Mouse (Mus musculus): Measurements from ENCODE around the gene Kmt2e. TPM values are rescaled to one million over a fixed set of nuclear protein-coding genes. Genes with fewer than 3 reads are reported as not detected.

The Kmt2e gene
- total and polyA plus RNA-seq, 3 experiments: 16.2 to 75.6 (median 29.3) TPM

DNA sequence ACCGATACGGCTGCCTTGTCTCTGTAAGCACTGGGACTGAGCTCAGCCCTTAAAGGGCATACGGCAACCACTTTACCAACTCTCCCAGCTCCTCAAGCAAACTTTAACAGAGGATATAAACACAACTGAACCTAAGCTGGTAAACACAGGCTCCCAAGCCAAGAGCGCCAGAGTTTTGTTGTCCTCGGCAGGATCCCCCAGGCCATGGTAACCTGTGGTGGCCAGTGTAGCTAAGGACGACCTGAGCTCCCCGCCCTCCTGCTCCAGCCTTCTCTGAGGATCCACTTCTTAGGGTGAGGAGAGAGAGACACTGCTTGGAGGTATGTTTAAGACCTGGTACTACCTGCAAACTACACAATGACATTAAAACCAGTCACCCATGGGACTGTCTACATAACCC lies 78.3 kb downstream of the Kmt2e start:
- Histone ChIP-seq H3K9me3 (replicated peaks; ENCODE audit: insufficient read depth, low read length) (no peaks in the 10 kb centered on the region), H3K27me3 (ENCODE audit: control insufficient read depth in 1 of 2, insufficient read depth in 2 of 2, low read length in 2 of 2) (no peaks in the 10 kb centered on the region), H3K4me1 (ENCODE audit: control insufficient read depth in 1 of 2, insufficient read depth in 2 of 2, low read length in 2 of 2) (no peaks in the 10 kb centered on the region), H3K36me3 (ENCODE audit: control insufficient read depth in 1 of 2, insufficient read depth in 2 of 2, low read length in 2 of 2) (no peaks in the 10 kb centered on the region; a peak in 1 of 4 replicates), H3K4me3 (ENCODE audit: control insufficient read depth in 1 of 2, insufficient read depth in 1 of 2, low read depth in 2 of 2, low read length in 2 of 2) (no peak overlapping the region), H3K9ac (ENCODE audit: control insufficient read depth, low read depth, low read length, poor library complexity, severe bottlenecking) (no peak overlapping the region), H3K79me2 (ENCODE audit: control insufficient read depth, insufficient read depth, low read length, poor library complexity) (no peaks in the 10 kb centered on the region), H3K27ac (ENCODE audit: control insufficient read depth, low read depth, low read length) (no peak overlapping the region)
- no peak for DNase-seq (ENCODE audit: low read depth, low spot score)
- TF ChIP-seq CHD1 (IDR thresholded peaks at IDR 0.05; ENCODE audit: low read depth, low read length) (no peak), ZKSCAN1 (IDR thresholded peaks at IDR 0.05; ENCODE audit: low read depth, low read length) (no peak), MXI1 (IDR thresholded peaks at IDR 0.05; ENCODE audit: low read depth, low read length) (no peak), MAX (IDR thresholded peaks at IDR 0.05; ENCODE audit: low read length) (no peak), MYC (IDR thresholded peaks at IDR 0.05; ENCODE audit: low read depth, low read length) (no peak), SMC3 (IDR thresholded peaks at IDR 0.05; ENCODE audit: low read depth, low read length) (no peak), ETS1 (IDR thresholded peaks at IDR 0.05; ENCODE audit: low read depth, low read length) (no peak), POLR2A (IDR thresholded peaks at IDR 0.05; ENCODE audit: control insufficient read depth in 1 of 2, insufficient read depth in 1 of 2, low read depth in 1 of 2, low read length in 2 of 2, poor library complexity in 1 of 2) (no peak)

DNA sequence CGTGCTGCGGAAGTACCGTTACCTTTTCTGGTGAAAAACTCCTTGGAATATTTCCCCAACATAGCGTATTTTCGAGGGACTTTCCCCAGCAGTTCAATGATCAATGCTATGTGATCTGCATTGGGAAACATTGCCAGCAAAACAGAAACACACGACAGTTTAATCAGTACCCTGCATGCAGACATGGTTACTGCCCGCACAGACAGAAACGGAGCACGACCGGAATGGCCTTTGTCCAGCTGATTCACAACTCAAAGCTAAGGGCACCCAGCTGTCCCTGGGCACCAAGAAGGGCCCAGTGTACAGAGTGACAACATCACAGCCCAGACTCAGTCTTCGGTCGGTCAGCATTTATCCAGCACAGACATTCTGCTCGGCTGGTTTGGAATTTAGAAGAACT lies 79.2 kb downstream of the Kmt2e start:
- Histone ChIP-seq H3K4me3 (ENCODE audit: control insufficient read depth in 1 of 2, insufficient read depth in 1 of 2, low read depth in 2 of 2, low read length in 2 of 2) (no peak overlapping the region), H3K4me1 (ENCODE audit: control insufficient read depth in 1 of 2, insufficient read depth in 2 of 2, low read length in 2 of 2) (peaks cover under 1% of the 10 kb centered on the region in 2 experiments; a peak in 2 of 4 replicates), H3K27ac (ENCODE audit: control insufficient read depth, low read depth, low read length) (no peak overlapping the region), H3K9ac (ENCODE audit: control insufficient read depth, low read depth, low read length, poor library complexity, severe bottlenecking) (no peak overlapping the region), H3K9me3 (replicated peaks; ENCODE audit: insufficient read depth, low read length) (no peaks in the 10 kb centered on the region), H3K36me3 (ENCODE audit: control insufficient read depth in 1 of 2, insufficient read depth in 2 of 2, low read length in 2 of 2) (peaks cover under 1 to 2% of the 10 kb centered on the region in 2 experiments; a peak in 2 of 4 replicates), H3K27me3 (ENCODE audit: control insufficient read depth in 1 of 2, insufficient read depth in 2 of 2, low read length in 2 of 2) (no peaks in the 10 kb centered on the region), H3K79me2 (ENCODE audit: control insufficient read depth, insufficient read depth, low read length, poor library complexity) (no peaks in the 10 kb centered on the region)
- TF ChIP-seq JUND (IDR thresholded peaks at IDR 0.05; ENCODE audit: low read depth, low read length) (no peak), SMC3 (IDR thresholded peaks at IDR 0.05; ENCODE audit: low read depth, low read length) (no peak), NELFE (IDR thresholded peaks at IDR 0.05; ENCODE audit: low read depth, low read length) (no peak), ZNF384 (IDR thresholded peaks at IDR 0.05; ENCODE audit: low read depth, low read length) (no peak)
- no peak for DNase-seq (ENCODE audit: low read depth, low spot score)

DNA sequence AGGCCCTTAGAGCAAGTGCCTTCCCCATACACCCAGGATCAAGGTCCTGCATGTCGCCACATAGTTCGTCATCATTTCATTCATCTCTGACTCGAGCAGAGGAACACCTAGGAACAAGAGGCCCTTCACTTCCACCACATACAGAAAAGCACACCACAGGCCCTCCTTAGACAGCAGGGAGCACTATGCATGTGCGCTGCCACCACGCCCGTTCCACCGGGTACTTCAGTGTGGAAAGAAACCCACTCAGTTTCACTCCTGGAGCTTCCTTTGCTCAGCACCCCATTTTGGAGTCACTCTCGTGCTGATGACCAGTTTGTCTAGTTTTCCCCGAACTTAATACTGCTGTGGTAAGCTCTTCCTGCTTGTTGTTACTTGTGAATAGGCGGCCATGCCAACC lies 80.8 kb downstream of the Kmt2e start:
- no peak overlapping the region for H3K4me3 ChIP-seq (ENCODE audit: control insufficient read depth in 1 of 2, insufficient read depth in 1 of 2, low read depth in 2 of 2, low read length in 2 of 2)
- TF ChIP-seq CHD1 (IDR thresholded peaks at IDR 0.05; ENCODE audit: low read depth, low read length) (no peak), KAT2A (conservative IDR thresholded peaks at IDR 0.05; ENCODE audit: low read depth, low read length) (no peak), NELFE (IDR thresholded peaks at IDR 0.05; ENCODE audit: low read depth, low read length) (no peak), ZC3H11A (IDR thresholded peaks at IDR 0.05; ENCODE audit: low read depth, low read length) (no peak), MEF2A (IDR thresholded peaks at IDR 0.05; ENCODE audit: extremely low read depth, insufficient replicate concordance, low read depth, low read length, poor library complexity, severe bottlenecking) (no peak), ELF1 (IDR thresholded peaks at IDR 0.05; ENCODE audit: low read depth, low read length) (no peak), NRF1 (IDR thresholded peaks at IDR 0.05; ENCODE audit: insufficient read depth, low read depth, low read length, poor library complexity, severe bottlenecking) (no peak), RCOR1 (IDR thresholded peaks at IDR 0.05; ENCODE audit: low read depth, low read length) (no peak), MAZ (IDR thresholded peaks at IDR 0.05; ENCODE audit: low read depth, low read length) (no peak), SIN3A (IDR thresholded peaks at IDR 0.05; ENCODE audit: low read length) (no peak), BHLHE40 (IDR thresholded peaks at IDR 0.05; ENCODE audit: borderline replicate concordance, low read depth, low read length) (no peak), RAD21 (IDR thresholded peaks at IDR 0.05; ENCODE audit: low read depth, low read length) (no peak), GABPA (IDR thresholded peaks at IDR 0.05; ENCODE audit: low read depth, low read length) (no peak)
- H3K4me1 ChIP-seq (ENCODE audit: control insufficient read depth in 1 of 2, insufficient read depth in 2 of 2, low read length in 2 of 2): peaks cover 3 to 13% of the 10 kb centered on the region in 2 experiments
- peaks cover 2 to 12% of the 10 kb centered on the region in 2 experiments; a peak in 3 of 4 replicates for H3K36me3 ChIP-seq (ENCODE audit: control insufficient read depth in 1 of 2, insufficient read depth in 2 of 2, low read length in 2 of 2)
- H3K9ac ChIP-seq (ENCODE audit: control insufficient read depth, low read depth, low read length, poor library complexity, severe bottlenecking): no peak overlapping the region
- no peaks in the 10 kb centered on the region for H3K9me3 ChIP-seq (replicated peaks; ENCODE audit: insufficient read depth, low read length)
- H3K27ac ChIP-seq (ENCODE audit: control insufficient read depth, low read depth, low read length): no peak overlapping the region
- no peaks in the 10 kb centered on the region for H3K79me2 ChIP-seq (ENCODE audit: control insufficient read depth, insufficient read depth, low read length, poor library complexity)
- no peaks in the 10 kb centered on the region for H3K27me3 ChIP-seq (ENCODE audit: control insufficient read depth in 1 of 2, insufficient read depth in 2 of 2, low read length in 2 of 2)
- DNase-seq (ENCODE audit: low read depth, low spot score): no peak
